Mouse (Mus musculus) lung, postnatal 10 days (tissue): Measurements from ENCODE around the gene Atp2b1.

Source experiments
- DNase-seq: peaks from one replicate; pipeline ENCODE4 v3.0.0; 2021

The Atp2b1 gene

DNA sequence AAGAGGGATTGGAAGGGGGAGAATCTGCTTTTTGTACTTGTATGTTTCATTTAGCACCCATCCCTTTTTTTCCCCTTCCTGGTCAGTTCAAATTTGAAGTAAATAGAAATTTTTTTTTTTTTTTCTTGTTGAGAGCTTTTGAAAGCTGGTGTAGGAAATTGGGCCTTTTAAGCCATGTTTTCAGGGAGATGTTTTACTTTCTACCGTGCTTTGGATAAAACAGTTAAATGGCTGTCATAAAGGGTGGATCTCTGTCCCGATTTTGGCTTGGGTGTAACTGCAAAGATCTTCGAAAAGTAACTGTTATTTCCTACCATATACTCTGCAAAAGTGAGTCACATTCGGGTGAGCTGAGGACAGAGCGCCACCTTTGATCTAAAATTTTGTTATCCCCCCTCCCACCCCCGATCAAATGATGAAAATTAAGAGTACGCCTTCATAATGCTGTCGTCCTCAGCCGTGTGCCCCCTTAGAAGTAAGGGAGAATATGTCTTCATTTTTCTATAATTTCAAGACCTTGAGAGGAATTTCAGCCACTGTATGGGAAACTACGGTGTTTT is 2.7 kb downstream of the Atp2b1 start:
- no peak for DNase-seq

- no peak for DNase-seq
Observed at GRCm38 (mm10) chr10:98925081-98925480, 10.9 kb downstream of the Atp2b1 start.

DNA sequence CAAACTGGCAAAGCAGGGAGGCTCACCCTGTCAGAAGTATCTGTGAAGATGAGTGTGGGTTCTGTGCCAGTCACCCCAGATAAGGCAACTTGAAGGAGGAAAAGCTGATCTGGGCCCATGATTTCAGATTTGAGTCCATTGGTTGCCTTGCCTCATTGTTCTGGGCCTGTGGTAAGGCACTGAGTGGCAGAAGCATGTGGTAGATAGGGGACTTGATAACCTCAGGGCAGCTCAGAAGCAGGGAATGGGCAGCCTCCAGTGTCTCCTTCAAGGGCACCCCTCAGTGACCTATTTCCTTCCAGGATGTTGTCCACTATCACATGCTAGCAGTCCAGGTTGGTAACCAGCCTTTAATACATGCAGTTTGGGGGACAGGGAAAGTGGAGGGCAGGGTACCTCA is 12.8 kb downstream of the Atp2b1 start:
- DNase-seq: no peak

DNA sequence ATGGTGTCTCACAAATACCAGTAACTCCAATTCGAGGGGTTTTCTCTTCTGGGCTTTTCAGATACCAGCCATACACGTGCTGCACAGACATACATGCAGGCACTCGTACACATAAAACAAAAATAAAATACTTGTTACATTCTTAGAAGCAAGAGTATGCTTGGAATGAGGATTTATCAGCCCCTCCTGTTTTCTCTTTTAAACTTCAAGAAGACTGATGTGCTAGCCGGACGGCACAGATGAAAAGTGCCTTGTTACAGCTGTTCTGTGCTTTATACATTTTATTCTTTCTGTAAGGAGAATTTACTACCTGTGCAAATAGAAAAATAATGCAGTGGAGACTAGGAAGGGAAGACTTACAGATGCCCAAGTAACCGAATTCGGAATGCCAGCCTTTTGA is 15.2 kb downstream of the Atp2b1 start:
- no peak for DNase-seq

- DNase-seq: no peak
Observed at GRCm38 (mm10) chr10:98930143-98930542, 15.9 kb downstream of the Atp2b1 start.

DNA sequence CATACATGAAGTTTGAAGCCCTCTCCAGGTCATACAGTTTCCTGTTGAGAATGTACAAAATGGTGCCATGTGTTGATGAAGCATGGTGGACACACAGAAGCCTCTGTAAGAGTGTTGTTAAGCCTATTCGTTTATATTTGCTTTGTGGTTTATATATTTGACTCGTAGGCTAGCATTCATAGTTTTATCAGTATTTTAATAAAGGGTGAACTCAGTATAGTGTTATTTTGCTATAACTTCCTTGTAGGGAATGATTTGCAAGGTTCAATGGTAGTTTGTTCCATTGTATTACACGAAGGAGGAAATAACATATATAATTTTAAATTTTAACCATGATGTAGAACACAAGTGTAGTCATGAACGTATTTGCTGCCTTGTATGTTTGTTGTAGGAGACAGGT is 25.9 kb downstream of the Atp2b1 start:
- DNase-seq: no peak

- DNase-seq: no peak
Observed at GRCm38 (mm10) chr10:98940799-98941198, 26.6 kb downstream of the Atp2b1 start.

GRCm38 (mm10) chr10:98941991-98942390 is 27.8 kb downstream of the Atp2b1 start:
- DNase-seq: no peak

GRCm38 (mm10) chr10:98942999-98943398 is 28.8 kb downstream of the Atp2b1 start:
- DNase-seq: no peak

DNA sequence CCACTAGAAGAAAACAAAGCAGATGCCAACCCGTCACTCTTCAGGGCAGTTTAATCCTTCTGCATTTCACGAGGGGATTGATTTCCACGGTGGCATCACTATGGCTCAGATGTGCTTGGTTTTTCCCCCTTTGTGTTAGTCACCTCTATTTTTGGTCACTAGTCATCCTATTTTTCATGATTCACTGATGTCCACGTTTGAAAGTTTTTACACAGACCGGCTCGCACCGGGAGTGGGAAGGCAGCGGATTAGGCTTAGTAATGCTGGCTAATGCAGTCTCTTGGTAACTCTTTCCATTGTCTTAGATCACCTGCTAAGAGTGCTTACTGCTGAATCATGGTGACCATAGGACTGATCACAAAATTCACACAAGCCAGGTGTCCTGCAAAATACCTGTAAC is 29.7 kb downstream of the Atp2b1 start:
- no peak for DNase-seq

DNA sequence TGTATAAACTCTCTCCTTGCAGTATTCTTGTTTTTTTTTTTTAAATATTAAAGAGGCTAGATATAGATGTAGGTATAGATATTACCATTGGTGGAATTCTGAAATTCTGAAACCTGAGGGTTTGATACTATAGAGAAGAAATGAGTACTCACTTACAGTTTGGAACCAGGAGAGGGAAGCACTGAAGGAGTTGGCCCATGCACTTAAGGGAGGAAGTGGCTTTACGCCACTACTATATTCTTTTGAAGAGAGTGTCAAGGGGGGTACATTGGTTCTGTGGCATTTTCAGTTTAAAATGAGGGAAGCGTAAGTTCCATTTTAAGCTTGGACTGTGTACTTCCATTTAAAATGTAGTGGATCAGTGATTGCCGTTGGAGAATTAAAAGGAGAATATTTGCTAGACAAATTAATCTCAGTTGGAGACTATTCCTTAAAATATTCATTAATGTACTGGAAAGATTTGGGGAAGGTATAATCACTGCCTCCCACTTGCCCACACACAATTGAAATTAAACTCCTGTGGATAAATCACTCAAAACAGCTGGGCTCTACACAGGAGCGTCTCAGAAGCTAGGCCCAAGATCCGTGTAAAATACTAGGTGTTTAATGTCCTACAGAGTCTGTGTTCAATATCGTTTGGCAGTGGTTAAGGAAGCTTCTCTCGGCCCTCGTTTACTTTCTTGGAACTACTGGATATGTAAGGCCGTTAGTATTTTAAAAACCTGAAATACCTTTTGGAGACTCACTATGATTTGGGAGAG is 32.0 kb downstream of the Atp2b1 start:
- no peak for DNase-seq

DNA sequence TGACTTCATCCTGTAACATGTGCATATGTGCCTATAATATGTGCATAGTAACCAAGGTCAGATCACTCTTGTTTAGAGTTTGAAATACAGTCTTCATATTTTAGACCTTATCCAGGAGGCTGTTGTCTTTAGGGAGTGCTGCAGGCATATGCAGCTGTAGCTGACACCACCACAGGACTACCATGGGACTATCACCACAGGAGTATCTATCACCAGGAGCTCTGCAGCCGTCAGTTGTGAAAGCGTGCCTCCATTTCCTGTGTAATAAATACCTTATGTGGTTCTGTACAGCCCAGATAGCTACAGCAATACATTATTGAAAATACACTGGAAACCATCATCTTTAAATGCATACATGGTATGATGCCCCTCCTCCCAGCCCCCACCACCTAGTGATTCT is 33.0 kb downstream of the Atp2b1 start:
- DNase-seq: no peak

- no peak for DNase-seq
Observed at GRCm38 (mm10) chr10:98948096-98948495, 33.9 kb downstream of the Atp2b1 start.

DNA sequence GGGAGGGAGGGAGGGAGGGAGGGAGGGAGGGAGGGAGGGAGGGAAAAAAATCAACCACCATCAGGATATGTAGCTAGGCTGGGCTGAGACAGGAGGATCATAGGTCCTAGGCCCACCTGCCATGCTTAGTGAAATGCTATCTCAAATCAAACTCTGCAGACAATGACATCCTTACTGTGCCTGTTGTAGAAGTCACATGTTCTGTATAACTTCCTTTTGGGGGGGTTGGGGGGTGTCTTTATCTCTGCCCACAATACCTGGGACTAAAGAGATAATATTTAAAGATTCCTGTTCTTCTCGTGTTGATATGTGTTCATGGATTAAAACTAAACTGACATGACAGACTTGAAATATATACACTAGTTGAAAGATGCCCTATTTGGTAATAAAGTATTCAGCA is 35.5 kb downstream of the Atp2b1 start:
- no peak for DNase-seq

- no peak for DNase-seq
Observed at GRCm38 (mm10) chr10:98951286-98952270, 37.4 kb downstream of the Atp2b1 start.

DNA sequence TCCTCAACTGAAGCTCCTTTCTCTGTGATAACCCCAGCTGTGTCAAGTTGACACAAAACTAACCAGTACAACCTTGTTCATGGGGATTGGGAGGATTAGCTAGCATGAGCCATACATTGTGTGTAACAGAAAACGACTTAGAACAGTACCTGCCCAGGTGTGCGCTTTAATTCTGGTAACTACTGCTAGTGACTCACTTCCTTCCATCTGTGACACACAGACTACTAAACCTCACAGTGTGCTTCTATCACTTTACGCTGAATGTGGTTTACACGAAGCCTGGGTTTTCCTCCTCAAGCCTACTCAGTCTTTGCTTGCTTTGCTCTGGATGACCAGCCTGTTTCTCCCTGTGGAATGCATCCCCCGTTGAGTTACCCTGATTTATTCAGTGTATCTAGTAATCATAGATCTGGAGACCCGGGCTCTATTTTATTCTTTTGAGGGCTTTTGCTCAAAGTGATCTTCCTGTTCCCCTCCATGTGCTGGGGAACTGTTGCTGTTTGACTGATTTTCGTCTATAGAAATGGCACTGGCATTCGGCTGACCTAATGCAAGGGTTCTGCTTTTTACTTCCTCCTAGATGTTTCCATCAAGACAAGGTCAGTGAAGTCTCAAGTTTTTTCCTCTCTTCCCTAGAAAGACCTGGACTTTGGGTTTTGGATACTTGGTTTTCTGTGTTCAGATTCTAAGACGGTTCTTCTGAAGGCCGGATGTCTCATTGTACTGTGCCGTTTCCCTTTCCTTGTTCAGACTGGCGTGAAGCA is 40.2 kb downstream of the Atp2b1 start:
- no peak for DNase-seq

DNA sequence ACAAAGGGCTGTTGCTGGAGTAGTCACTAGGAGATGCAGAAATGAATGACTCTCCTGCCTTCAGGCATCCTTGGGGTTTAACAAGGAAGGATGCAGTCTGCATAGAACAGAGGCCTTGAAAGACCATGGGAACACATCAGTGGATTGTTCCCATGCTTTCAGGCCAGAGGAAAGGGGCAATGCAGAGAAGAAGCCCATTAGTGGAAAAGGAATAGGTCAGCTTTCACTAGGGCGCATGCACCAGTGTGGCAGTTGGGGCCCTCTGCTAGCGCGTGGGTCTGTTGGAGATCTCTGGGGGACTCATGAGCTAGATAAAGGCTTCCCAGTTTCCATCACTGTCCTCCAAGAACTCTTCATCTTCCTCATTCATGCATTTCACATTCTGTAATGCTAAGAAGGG is 41.9 kb downstream of the Atp2b1 start:
- DNase-seq: no peak

GRCm38 (mm10) chr10:98958752-98959151 is 44.5 kb downstream of the Atp2b1 start:
- DNase-seq: no peak

GRCm38 (mm10) chr10:98959385-98959784 is 45.2 kb downstream of the Atp2b1 start:
- DNase-seq: no peak

DNA sequence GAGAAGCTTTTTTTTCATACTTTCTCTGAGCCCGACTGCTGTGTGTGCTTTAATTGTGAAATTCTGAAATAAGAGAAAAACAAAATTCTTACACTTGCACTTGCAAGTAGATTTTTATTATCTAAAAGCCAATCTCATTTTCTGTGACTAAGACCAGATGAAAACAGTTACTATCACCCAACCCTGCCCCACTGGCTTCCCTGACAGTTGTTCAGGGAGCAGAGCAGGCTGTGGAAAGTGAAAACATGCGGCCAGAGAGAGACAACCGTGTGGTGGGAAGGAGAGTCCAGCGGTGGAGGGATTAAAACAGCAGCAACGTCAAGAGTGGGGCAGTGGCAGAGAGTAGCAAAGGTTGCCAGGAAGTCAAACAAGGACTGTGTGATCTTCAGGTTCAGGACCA is 46.7 kb downstream of the Atp2b1 start:
- peak; percentile 54 for DNase-seq

GRCm38 (mm10) chr10:98962092-98962491 is 47.9 kb downstream of the Atp2b1 start:
- no peak for DNase-seq

DNA sequence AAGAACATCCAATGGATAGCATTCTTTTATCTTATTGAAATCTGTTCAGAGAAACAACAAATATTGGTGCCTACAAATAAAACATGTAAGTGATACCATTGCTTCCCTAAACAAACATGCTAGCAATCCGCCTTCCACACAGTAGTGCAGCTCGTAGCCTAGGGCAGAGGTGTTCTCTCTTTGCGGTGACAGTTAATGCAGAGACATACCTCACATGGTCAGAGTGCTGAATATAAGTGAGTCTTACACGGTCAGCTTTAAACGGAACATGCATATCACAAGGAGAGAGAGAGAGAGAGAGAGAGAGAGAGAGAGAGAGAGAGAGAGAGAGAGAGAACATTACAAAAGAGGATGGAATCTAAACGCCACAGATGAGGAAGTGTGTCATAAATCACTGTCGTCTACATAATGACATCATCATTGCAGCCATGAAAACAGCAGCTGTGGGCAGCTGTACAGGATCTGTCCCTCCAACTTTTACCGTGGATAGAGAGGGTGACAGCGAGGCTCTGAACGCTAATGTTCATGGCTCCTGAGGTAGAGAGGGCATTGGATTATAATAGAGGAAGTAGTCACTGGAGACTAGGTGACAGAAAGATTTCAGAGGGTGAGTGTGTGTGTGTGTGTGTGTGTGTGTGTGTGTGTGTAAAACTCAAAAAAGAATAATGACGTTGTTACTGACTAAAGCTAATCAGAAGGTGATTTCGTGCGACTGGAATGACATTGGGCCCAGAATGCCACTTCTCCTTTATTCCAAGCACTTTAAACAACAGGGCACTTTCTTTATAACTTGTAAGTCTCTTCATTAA is 52.4 kb downstream of the Atp2b1 start:
- peak; percentile 54 for DNase-seq
